Mouse (Mus musculus) monocyte, adult 2 months (primary cell): ENCODE data around the gene Deaf1.
A peak's percentile ranks its signal among the peaks of the same experiment; 100 is the strongest.

Experiments
- DNase-seq, 2 experiments: peaks; one replicate each; pipeline ENCODE4 v3.0.0; 2022; ENCODE audit warnings: low spot score in 2 of 2, low read depth in 1 of 2

Gene Deaf1

GRCm38 (mm10) chr7:141339215-141339920, 11.9 kb upstream of the Deaf1 start:
- no peak for DNase-seq

- DNase-seq, result no peak
Observed at GRCm38 (mm10) chr7:141338576-141339131, 11.2 kb upstream of the Deaf1 start, which contains the start of gene Eps8l2. TSS of gene Eps8l2 (plus strand) at chr7:141338880.

GRCm38 (mm10) chr7:141337716-141338416, 10.4 kb upstream of the Deaf1 start:
- DNase-seq, result no peak

GRCm38 (mm10) chr7:141336296-141336695, 8.8 kb upstream of the Deaf1 start:
- no peak for DNase-seq

GRCm38 (mm10) chr7:141335682-141336081, 8.2 kb upstream of the Deaf1 start:
- DNase-seq, result no peak

- no peak for DNase-seq
Observed at GRCm38 (mm10) chr7:141335044-141335579, 7.6 kb upstream of the Deaf1 start.

- no peak for DNase-seq
Observed at GRCm38 (mm10) chr7:141331990-141332389, 4.5 kb upstream of the Deaf1 start.

- DNase-seq, result no peak
Observed at GRCm38 (mm10) chr7:141330706-141331105, 3.2 kb upstream of the Deaf1 start.

- no peak for DNase-seq
Observed at GRCm38 (mm10) chr7:141328373-141328990, 992 bp upstream of the Deaf1 start.

GRCm38 (mm10) chr7:141326546-141327446, 694 bp downstream of the Deaf1 start:
- peak in 1 of 2 experiments; percentile 10 for DNase-seq

- DNase-seq, result no peak
Observed at GRCm38 (mm10) chr7:141324686-141325085, 2.8 kb downstream of the Deaf1 start.

GRCm38 (mm10) chr7:141319446-141319845, 8.0 kb downstream of the Deaf1 start:
- no peak for DNase-seq

GRCm38 (mm10) chr7:141317619-141318132, 9.8 kb downstream of the Deaf1 start:
- DNase-seq, result no peak

GRCm38 (mm10) chr7:141315974-141316373, 11.5 kb downstream of the Deaf1 start:
- peak in 1 of 2 experiments; percentile 32 for DNase-seq

- no peak for DNase-seq
Observed at GRCm38 (mm10) chr7:141315076-141315475, 12.4 kb downstream of the Deaf1 start.

- no peak for DNase-seq
Observed at GRCm38 (mm10) chr7:141314416-141314815, 13.1 kb downstream of the Deaf1 start.

GRCm38 (mm10) chr7:141304537-141304936, 23.0 kb downstream of the Deaf1 start:
- DNase-seq, result no peak

GRCm38 (mm10) chr7:141302702-141303268, 24.7 kb downstream of the Deaf1 start:
- no peak for DNase-seq

GRCm38 (mm10) chr7:141301386-141301785, 26.1 kb downstream of the Deaf1 start:
- no peak for DNase-seq

GRCm38 (mm10) chr7:141299175-141299574, 28.3 kb downstream of the Deaf1 start:
- no peak for DNase-seq
